Mouse (Mus musculus): ENCODE measurements around the gene Acsl3. TPM values are rescaled to one million over a fixed set of nuclear protein-coding genes. Genes with fewer than 3 reads are reported as not detected.
A peak's percentile ranks its signal among the peaks of the same experiment; 100 is the strongest.

Acsl3 gene
- 1 to 10 TPM; 4.4 to 6.6 TPM for total RNA-seq (2021)
- 2.6 and 4.5 TPM in 2 replicates for polyA plus RNA-seq (2012; rRNA removed)
- long read RNA-seq, partial matches to known transcripts = 1 of 3 reads
- long read RNA-seq, other reads (novel, unspliced or antisense) = 0 of 3 reads

DNA sequence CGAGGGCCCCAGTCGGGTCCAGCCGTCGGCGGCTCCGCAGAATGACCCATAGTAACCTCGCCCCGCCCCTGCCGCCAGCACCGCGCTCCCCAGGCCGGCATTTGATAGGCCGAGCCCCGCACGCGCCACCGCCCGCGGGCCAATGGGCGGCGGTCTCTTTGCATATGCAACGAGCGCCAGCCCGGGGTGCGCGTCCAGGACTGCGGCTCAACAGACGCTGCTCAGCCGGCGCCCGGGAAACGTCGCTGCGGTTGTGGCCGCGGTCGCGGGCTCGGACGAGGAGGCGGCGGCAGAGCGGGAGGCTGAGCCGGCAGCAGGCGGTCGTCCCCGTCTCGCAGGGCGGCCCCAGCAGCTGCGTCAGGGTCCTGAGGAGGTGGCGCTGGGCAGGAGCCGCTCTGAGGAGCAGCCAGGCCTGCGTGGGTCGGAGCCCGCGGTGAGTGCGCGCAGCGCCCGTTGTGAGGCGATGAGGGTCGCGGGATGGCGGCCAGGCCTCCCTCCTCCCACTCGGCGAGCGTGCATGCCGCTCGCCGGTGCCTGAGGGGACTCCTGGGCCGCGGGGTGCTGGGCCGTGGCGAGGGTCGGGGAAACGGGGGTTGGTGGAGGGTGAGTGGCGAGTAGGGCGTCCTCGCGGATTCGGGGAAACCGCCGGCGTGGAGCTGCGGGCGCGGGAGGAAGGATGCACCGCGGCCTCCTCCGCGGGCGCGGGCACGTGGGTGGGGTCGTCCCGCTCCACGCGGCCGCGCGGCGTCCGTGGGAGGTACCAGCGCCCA is at the start of gene Acsl3, which contains the start of gene Utp14b:
TSS of gene Acsl3 (plus strand) at position 155 of the 770 bp plus-strand sequence.
TSS of gene Utp14b (plus strand) at position 368 of the 770 bp plus-strand sequence.
- Histone ChIP-seq H3K27ac (peak within 1 kb of the TSS; percentile 78), H3K79me2 (replicated peaks; ENCODE audit: control insufficient read depth, insufficient read depth, low read length) (no peaks in the 10 kb centered on the region), H3K9ac (ENCODE audit: low read depth, low read length) (peak within 1 kb of the TSS; percentile 96), H3K4me1 (ENCODE audit: control insufficient read depth, insufficient read depth, low read length) (peaks cover 6% of the 10 kb centered on the region), H3K36me3 (ENCODE audit: control insufficient read depth, insufficient read depth, low read length) (no peaks in the 10 kb centered on the region), H3K4me3 (peak within 1 kb of the TSS; percentile 97), H3K27me3 (ENCODE audit: control insufficient read depth, insufficient read depth, low read length) (no peaks in the 10 kb centered on the region)
- DNase-seq = peak; percentile 97 to 99
- no peak for TF ChIP-seq CTCF (IDR thresholded peaks at IDR 0.05)
- TF ChIP-seq EP300 (IDR thresholded peaks at IDR 0.05; ENCODE audit: insufficient read depth, low read depth, low read length) = 0 out of 2 replicates have a peak, but pooled peaks have one; percentile 48
- peak; percentile 92 for TF ChIP-seq POLR2A (IDR thresholded peaks at IDR 0.05; ENCODE audit: insufficient read depth, low read depth, low read length)
- under 1% methylated on average over 103 of the region's 104 CpGs for WGBS
- intact Hi-C loops (cut with DNase I) = loop anchor here (2.0 kb wide), 1 partner anchor 121 kb away; no protein-coding TSS in a partner anchor

DNA sequence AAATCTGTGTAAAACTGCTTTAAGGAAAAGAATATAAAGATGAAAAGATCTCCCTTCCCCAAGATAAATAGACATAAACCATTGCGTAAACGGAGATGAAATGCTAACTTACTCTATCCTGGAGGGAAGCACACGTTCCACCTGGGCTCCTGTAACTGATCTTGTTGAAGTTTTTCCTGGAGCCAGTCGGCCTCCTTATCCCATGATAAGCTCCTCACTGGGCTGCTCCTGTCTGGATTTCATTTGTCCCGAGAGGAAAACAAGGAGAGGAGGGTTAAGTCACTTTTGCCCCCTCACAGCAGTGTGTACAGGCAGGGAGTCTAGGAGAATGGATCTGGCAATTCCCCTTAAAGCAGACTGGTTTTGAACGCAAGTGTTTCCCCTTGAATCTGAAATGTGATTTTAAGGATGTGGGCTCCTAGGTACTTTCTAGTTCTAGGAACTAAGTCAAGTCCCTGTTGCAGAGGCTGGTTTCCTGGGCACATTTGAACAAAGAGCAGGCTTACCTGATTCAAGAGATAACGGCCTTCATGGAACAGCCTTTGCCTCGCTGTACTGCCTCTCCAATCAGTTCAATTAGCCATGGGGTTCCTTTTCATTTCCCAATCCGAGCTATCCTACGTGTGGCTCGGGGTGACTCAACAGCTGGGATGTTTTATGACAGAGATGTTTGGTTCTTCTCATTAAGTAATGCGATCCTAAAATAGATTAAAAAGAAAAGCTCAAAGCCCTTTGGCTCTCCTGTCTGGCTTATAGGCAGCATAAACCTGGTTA is 48.3 kb upstream of the Acsl3 start:
- no peak for DNase-seq
- intact Hi-C loops (cut with DNase I) = no loop called here
- Histone ChIP-seq H3K36me3 (ENCODE audit: control insufficient read depth, insufficient read depth, low read length) (no peaks in the 10 kb centered on the region), H3K79me2 (replicated peaks; ENCODE audit: control insufficient read depth, insufficient read depth, low read length) (no peaks in the 10 kb centered on the region), H3K9ac (ENCODE audit: low read depth, low read length) (no peak overlapping the region), H3K4me1 (ENCODE audit: control insufficient read depth, insufficient read depth, low read length) (no peaks in the 10 kb centered on the region), H3K27ac (no peak overlapping the region), H3K4me3 (no peak overlapping the region), H3K27me3 (ENCODE audit: control insufficient read depth, insufficient read depth, low read length) (no peaks in the 10 kb centered on the region)
- 50% methylated on average over 12 of the region's 12 CpGs for WGBS
- TF ChIP-seq CTCF (IDR thresholded peaks at IDR 0.05) = no peak
- no peak for TF ChIP-seq POLR2A (IDR thresholded peaks at IDR 0.05; ENCODE audit: insufficient read depth, low read depth, low read length)
- no peak for TF ChIP-seq EP300 (IDR thresholded peaks at IDR 0.05; ENCODE audit: insufficient read depth, low read depth, low read length)

DNA sequence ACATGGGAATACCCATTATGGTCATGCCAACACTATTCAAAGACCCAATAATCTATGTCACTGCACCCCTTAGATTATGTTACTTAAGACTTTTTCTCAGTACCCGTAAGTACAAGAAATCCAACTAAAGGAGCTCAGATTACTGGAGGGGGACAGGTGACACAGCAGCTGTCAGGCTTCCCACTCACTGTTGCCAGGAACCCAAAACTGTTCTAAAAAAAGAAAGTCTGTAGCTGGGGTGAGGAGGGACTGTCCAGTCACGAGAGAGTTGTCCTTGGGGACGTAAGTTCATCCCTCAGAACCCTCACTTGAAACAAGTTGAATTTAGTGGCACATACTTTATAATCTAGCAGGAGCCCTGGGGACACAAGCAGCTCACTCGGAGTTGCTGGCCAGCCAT is 46.6 kb upstream of the Acsl3 start:
- Histone ChIP-seq H3K27ac (no peak overlapping the region; the same call in 1 of the 2 replicates), H3K4me3 (no peak overlapping the region), H3K79me2 (replicated peaks; ENCODE audit: control insufficient read depth, insufficient read depth, low read length) (no peaks in the 10 kb centered on the region), H3K4me1 (ENCODE audit: control insufficient read depth, insufficient read depth, low read length) (no peaks in the 10 kb centered on the region), H3K9ac (ENCODE audit: low read depth, low read length) (no peak overlapping the region), H3K27me3 (ENCODE audit: control insufficient read depth, insufficient read depth, low read length) (no peaks in the 10 kb centered on the region), H3K36me3 (ENCODE audit: control insufficient read depth, insufficient read depth, low read length) (no peaks in the 10 kb centered on the region)
- intact Hi-C loops (cut with DNase I) = no loop called here
- DNase-seq = peak in 1 of 2 experiments; percentile 14
- no peak for TF ChIP-seq EP300 (IDR thresholded peaks at IDR 0.05; ENCODE audit: insufficient read depth, low read depth, low read length)
- no peak for TF ChIP-seq POLR2A (IDR thresholded peaks at IDR 0.05; ENCODE audit: insufficient read depth, low read depth, low read length)
- no peak for TF ChIP-seq CTCF (IDR thresholded peaks at IDR 0.05)
- 39% methylated on average over 4 of the region's 4 CpGs for whole genome bisulfite sequencing

DNA sequence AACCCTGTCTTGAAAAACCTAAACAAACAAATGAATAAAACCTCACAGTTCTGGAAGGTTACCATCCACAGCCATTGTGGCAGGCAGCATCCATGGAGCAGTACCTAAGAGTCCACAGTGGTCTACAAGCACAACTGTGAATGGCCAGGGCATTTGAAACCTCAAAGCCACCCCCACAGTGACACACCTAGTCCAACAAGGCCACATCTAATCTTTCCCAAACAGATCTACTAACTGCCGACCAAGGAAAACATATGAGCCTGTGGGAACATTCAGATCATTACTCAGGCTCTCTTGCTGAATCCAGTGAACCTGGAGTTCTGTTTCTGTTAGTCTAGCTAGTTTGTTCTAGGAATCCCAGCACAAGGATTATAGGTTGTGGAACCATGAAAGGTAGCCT is 44.7 kb upstream of the Acsl3 start:
- no peak overlapping the region for H3K27ac ChIP-seq

DNA sequence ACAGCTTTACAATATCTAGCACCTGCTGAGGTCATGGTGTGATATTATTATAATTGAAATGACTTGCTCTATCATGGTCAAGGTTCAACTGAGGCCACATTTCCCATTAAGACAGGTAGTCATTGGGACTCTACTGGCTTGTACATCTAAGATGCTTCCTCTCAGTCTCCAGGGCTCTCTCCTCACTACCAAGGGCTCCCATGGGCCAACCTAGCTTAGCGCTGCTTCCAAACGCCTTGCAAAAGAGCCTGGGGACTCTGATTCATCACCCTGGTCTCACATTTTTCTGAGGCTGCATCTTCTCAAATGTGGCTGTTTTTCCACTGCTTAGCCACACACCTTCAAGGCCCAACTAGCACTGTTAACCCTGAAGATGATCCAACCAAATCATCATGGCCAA is 33.3 kb upstream of the Acsl3 start:
- 91% methylated on average over 2 of the region's 2 CpGs for WGBS
- DNase-seq = no peak
- Histone ChIP-seq H3K79me2 (replicated peaks; ENCODE audit: control insufficient read depth, insufficient read depth, low read length) (no peaks in the 10 kb centered on the region), H3K4me1 (ENCODE audit: control insufficient read depth, insufficient read depth, low read length) (no peaks in the 10 kb centered on the region), H3K4me3 (no peak overlapping the region), H3K9ac (ENCODE audit: low read depth, low read length) (no peak overlapping the region), H3K27me3 (ENCODE audit: control insufficient read depth, insufficient read depth, low read length) (no peaks in the 10 kb centered on the region), H3K36me3 (ENCODE audit: control insufficient read depth, insufficient read depth, low read length) (peaks cover 2% of the 10 kb centered on the region; the same call in 1 of the 2 replicates), H3K27ac (no peak overlapping the region)
- TF ChIP-seq EP300 (IDR thresholded peaks at IDR 0.05; ENCODE audit: insufficient read depth, low read depth, low read length) = no peak
- no peak for TF ChIP-seq CTCF (IDR thresholded peaks at IDR 0.05)
- intact Hi-C loops (cut with DNase I) = no loop called here

More for the DNA sequence above, 44.7 kb upstream of the Acsl3 start:
- TF ChIP-seq EP300 (IDR thresholded peaks at IDR 0.05; ENCODE audit: insufficient read depth, low read depth, low read length) = no peak
- no peak for TF ChIP-seq CTCF (IDR thresholded peaks at IDR 0.05)
- no peak for TF ChIP-seq POLR2A (IDR thresholded peaks at IDR 0.05; ENCODE audit: insufficient read depth, low read depth, low read length)
- Histone ChIP-seq H3K9ac (ENCODE audit: low read depth, low read length) (no peak overlapping the region), H3K4me3 (no peak overlapping the region), H3K4me1 (ENCODE audit: control insufficient read depth, insufficient read depth, low read length) (no peaks in the 10 kb centered on the region), H3K27me3 (ENCODE audit: control insufficient read depth, insufficient read depth, low read length) (no peaks in the 10 kb centered on the region), H3K36me3 (ENCODE audit: control insufficient read depth, insufficient read depth, low read length) (no peaks in the 10 kb centered on the region), H3K79me2 (replicated peaks; ENCODE audit: control insufficient read depth, insufficient read depth, low read length) (no peaks in the 10 kb centered on the region)
- intact Hi-C loops (cut with DNase I) = no loop called here
- 61% methylated on average over 1 of the region's 1 CpGs for WGBS
- DNase-seq = no peak
